Mouse (Mus musculus) telencephalon, adult 2 months (tissue): ENCODE results near the gene Med27.

Experiments used
- DNase-seq: peaks from one replicate; pipeline ENCODE4 v3.0.0-alpha.2; 2011; ENCODE audit warnings: low read depth, low spot score

The Med27 gene

GRCm38 (mm10) chr2:29466396-29466795, 119.8 kb downstream of the Med27 start:
- DNase-seq = no peak

- DNase-seq = peak; percentile 76
Measured at GRCm38 (mm10) chr2:29468517-29468936, 121.9 kb downstream of the Med27 start.

- DNase-seq = no peak
Measured at GRCm38 (mm10) chr2:29472952-29473437, 126.4 kb downstream of the Med27 start.

DNA sequence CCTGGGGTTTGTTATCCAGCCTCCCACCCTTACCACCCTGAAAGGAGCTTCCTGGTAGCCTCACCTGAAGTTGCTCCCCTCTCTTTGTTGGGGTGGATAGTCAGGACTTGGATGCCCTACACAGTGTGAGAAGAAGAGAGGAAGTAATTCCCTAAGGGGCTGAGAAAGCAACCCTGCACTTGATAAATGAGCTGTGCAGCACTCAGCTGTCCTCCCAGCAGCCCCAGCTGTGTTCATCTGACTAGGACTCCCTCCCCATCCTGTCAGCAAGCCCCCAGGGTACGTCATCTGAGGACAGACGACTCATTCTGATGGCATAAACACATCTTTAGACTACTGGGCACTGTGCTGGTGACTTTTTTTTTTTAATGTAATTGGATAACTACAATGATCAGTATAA, 127.3 kb downstream of the Med27 start:
- no peak for DNase-seq

DNA sequence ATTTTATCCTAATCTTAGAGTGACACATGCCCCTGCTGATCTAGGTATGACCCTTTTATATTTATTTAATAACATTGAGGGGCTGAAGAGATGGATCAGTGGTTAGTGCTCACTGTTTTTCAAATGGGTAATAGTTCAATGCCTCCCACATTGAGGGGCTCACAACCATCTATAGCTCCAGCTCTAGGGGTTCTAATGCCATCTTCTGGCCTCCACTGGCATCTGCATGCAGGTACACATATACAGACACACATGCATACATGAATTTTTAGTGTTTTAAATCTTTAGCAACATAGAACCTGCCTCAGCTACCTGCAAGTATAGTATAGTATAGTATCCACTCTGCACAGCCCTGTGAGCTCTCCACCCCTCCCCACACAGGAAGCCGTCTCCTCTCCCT, 130.1 kb downstream of the Med27 start:
- DNase-seq = no peak

GRCm38 (mm10) chr2:29481856-29482255, 135.2 kb downstream of the Med27 start:
- no peak for DNase-seq

- DNase-seq = no peak
Measured at GRCm38 (mm10) chr2:29482979-29483718, 136.5 kb downstream of the Med27 start.

- no peak for DNase-seq
Measured at GRCm38 (mm10) chr2:29485519-29485918, 138.9 kb downstream of the Med27 start.

GRCm38 (mm10) chr2:29486491-29486890, 139.9 kb downstream of the Med27 start:
- DNase-seq = no peak

GRCm38 (mm10) chr2:29487652-29488051, 141.0 kb downstream of the Med27 start:
- no peak for DNase-seq

GRCm38 (mm10) chr2:29488379-29489236, 142.0 kb downstream of the Med27 start:
- peak; percentile 60 for DNase-seq

- no peak for DNase-seq
Measured at GRCm38 (mm10) chr2:29491656-29492055, 145.0 kb downstream of the Med27 start.

GRCm38 (mm10) chr2:29493396-29494031, 146.9 kb downstream of the Med27 start:
- DNase-seq = no peak

- DNase-seq = no peak
Measured at GRCm38 (mm10) chr2:29495271-29495670, 148.7 kb downstream of the Med27 start.

DNA sequence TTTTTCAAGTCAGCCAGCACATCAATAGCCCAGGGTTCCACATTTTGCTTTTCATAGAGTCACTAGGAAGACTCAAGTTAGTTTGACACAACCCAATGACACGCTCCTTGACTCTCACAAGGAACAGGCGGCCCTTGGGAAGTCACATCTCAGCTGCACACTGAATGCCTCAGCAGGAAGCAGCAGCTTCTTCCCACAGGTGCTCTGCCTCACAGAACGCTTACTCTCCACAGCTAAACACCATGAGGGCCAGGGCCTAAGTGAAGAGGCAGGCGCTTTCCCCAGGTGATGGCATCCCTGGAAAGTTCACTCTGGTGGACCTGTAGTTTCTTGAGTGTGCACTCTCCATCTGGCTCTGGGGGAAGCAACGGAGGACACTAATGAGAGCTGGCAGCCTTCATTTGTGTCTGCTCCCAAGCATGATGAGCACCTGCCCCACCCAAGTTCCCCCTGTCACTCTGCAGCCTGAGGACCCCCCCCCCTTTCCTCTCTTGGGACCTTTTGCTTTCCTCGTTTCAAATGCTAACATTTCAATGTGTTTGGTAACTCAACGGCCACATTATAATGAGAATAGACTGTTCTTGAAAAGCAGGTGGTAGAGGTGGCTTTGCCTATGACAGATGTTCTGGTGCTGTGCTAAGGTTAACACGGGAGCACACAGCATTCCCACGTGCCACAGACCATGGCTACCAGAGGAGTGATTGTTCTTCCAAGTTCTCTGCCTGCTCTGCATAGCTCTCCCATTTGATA, 154.2 kb downstream of the Med27 start:
- no peak for DNase-seq

DNA sequence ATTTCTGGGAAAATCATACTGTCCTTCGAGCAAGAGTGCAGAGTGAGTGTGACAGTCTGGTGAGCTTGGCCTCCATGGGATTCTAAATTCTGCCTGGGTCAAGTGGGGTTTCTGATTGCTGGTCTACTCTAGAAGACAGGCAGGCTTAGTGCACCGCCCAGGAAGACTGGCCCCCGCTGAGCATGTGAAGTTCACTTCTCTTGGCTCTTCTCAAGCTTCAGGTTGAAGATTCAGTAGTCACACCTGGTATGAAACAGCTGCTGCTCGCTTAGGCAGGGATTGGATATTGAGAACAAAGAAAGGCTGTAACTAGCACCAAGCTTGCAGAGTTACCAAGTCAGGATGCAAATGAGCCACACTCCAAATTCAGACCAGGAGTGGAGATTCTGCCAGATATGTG, 154.8 kb downstream of the Med27 start:
- DNase-seq = no peak

- no peak for DNase-seq
Measured at GRCm38 (mm10) chr2:29504848-29505247, 158.2 kb downstream of the Med27 start.

- DNase-seq = no peak
Measured at GRCm38 (mm10) chr2:29506411-29506810, 159.8 kb downstream of the Med27 start.

DNA sequence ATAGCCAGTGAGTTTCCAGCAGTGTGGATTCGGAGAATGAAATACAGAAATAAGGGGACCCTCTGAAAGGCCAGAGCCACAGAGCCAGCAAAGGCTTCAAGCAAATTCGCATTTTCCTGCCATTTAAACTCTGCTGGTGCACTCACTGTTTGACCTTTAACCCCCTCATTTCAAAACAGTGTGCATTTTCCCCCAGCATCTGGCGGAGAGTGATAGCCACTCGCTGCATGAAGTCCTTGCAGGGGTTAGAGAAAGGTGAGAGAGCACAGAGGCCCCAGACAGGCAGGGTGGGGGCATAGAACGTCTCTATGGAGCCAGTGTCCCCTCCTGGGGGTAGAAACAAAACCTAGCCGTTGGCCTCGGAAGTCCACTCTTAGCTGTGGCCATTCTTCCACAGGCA, 166.5 kb downstream of the Med27 start:
- no peak for DNase-seq

GRCm38 (mm10) chr2:29514836-29515235, 168.2 kb downstream of the Med27 start:
- no peak for DNase-seq

- DNase-seq = no peak
Measured at GRCm38 (mm10) chr2:29515831-29516447, 169.3 kb downstream of the Med27 start.
